Mouse (Mus musculus) forebrain, embryonic 11.5 days (tissue): ENCODE results near the gene Tes. TPM values are rescaled to one million over a fixed set of nuclear protein-coding genes. Genes with fewer than 3 reads are reported as not detected.

Source experiments
- ATAC-seq: fragments of 200-750 bp; cut with Nextera tagmentation; replicated peaks from 2 replicates; pipeline ENCODE4 v1.8.0; 2017; ENCODE audit warnings: moderate TSS enrichment; ENCODE audit not compliant: low FRiP score
- DNase-seq: peaks from one replicate; pipeline ENCODE4 v3.0.0-alpha.2; 2017; ENCODE audit warnings: low spot score
- H3K27ac ChIP-seq: fragments of 300-500 bp; sonication (generic); 2 replicates; pipeline ENCODE4 v1.5.1; 2014; ENCODE audit warnings: low read depth, low read length
- H3K27me3 ChIP-seq: fragments of 300-500 bp; sonication (generic); 2 replicates; pipeline ENCODE4 v1.6.1; 2014; ENCODE audit warnings: mild to moderate bottlenecking, low read length, mixed read lengths; ENCODE audit not compliant: control insufficient read depth, insufficient read depth
- H3K36me3 ChIP-seq: fragments of 300-500 bp; sonication (generic); 2 replicates; pipeline ENCODE4 v1.6.1; 2014; ENCODE audit warnings: mild to moderate bottlenecking, low read length, moderate library complexity, mixed read lengths; ENCODE audit not compliant: control insufficient read depth, insufficient read depth
- H3K4me1 ChIP-seq: fragments of 300-500 bp; sonication (generic); replicated peaks from 2 replicates; pipeline ENCODE4 v1.6.1; 2014; ENCODE audit warnings: low read length, mixed read lengths; ENCODE audit not compliant: control insufficient read depth, insufficient read depth
- H3K4me2 ChIP-seq: fragments of 300-500 bp; sonication (generic); 2 replicates; pipeline ENCODE4 v1.6.1; 2014; ENCODE audit warnings: low read depth, mild to moderate bottlenecking, low read length, moderate library complexity, mixed read lengths; ENCODE audit not compliant: severe bottlenecking
- H3K4me3 ChIP-seq: fragments of 300-500 bp; sonication (generic); 2 replicates; pipeline ENCODE4 v1.5.1; 2014; ENCODE audit warnings: low read depth, low read length
- H3K9ac ChIP-seq: fragments of 300-500 bp; sonication (generic); 2 replicates; pipeline ENCODE4 v1.6.1; 2014; ENCODE audit warnings: low read length
- H3K9me3 ChIP-seq: fragments of 300-500 bp; sonication (generic); 2 replicates; pipeline ENCODE4 v1.6.1; 2016; ENCODE audit warnings: low read length, mixed read lengths; ENCODE audit not compliant: control insufficient read depth
- WGBS: fragments of 180-500 bp; shearing (Covaris S2); extraction: QIAGEN DNeasy Blood & Tissue Kit; methylation state at CpG from one replicate; pipeline ENCODE4 v1.1.7; 2014; 5-methylcytosine and 5-hydroxymethylcytosine counted together
- polyA plus RNA-seq: library from polyadenylated mRNA; unstranded; fragments of >200 nt; fragmentation: Nextera tagmentation; extraction: Ambion mirVana; gene quantifications from 2 replicates; pipeline ENCODE4 v1.2.1, GENCODE M21; 2014

Tes gene
- polyA plus RNA-seq, 1 experiment from 2014 or later: 34.6 TPM

DNA sequence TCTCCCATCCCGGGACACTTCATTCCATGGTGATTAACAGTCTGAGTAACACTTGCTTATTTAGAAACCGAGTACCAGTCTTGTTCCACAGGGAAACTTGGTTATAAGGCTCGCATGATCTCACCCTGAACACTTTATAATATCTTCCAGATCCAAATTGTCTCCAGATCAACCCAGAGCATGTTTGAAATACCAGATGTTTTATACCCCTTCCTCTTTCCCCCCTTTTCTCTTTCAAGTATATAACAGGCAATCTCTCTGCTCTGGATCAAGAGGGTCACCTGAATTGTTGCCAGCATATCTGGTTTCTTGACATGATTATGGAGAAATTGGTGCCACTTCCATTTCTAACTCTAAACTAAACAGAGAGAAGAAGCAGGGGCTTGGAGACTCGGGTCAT is 17.3 kb downstream of the Tes start:
- Histone ChIP-seq H3K9ac (no peak overlapping the region), H3K27me3 (no peaks in the 10 kb centered on the region), H3K27ac (no peak overlapping the region), H3K36me3 (no peaks in the 10 kb centered on the region), H3K4me1 (peaks cover 3% of the 10 kb centered on the region; the same call in 1 of the 2 replicates), H3K4me2 (no peak overlapping the region), H3K4me3 (no peak overlapping the region), H3K9me3 (no peaks in the 10 kb centered on the region)
- ATAC-seq (no peak), DNase-seq (no peak)
- 81% methylated on average over 4 of the region's 4 CpGs for WGBS

DNA sequence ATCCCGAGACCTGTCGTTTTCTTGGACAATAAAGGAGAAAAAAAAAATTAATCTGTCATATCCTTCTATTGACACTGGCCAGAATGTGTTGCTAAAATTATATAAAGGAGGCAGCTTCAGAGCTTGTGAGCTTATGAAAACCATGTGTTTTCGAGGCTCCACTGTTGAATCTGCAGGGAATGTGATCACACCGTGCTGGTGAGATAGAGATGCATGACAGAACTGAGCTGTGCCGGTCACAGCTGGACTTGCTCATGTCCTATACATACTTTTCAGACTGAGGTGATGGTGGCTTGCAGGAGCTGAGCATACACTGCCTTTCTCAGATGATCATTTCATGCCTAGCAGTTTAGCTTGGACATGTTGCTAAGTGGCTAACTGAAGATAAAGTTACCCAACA is 17.9 kb downstream of the Tes start:
- no peak for DNase-seq
- 76% methylated on average over 5 of the region's 5 CpGs for WGBS
- no peaks in the 10 kb centered on the region for H3K36me3 ChIP-seq
- no peak overlapping the region for H3K4me3 ChIP-seq
- H3K4me1 ChIP-seq: peaks cover 1% of the 10 kb centered on the region; the same call in 1 of the 2 replicates
- H3K9ac ChIP-seq: no peak overlapping the region
- no peaks in the 10 kb centered on the region for H3K27me3 ChIP-seq
- H3K27ac ChIP-seq: no peak overlapping the region
- no peak for ATAC-seq
- no peaks in the 10 kb centered on the region for H3K9me3 ChIP-seq
- no peak overlapping the region for H3K4me2 ChIP-seq

DNA sequence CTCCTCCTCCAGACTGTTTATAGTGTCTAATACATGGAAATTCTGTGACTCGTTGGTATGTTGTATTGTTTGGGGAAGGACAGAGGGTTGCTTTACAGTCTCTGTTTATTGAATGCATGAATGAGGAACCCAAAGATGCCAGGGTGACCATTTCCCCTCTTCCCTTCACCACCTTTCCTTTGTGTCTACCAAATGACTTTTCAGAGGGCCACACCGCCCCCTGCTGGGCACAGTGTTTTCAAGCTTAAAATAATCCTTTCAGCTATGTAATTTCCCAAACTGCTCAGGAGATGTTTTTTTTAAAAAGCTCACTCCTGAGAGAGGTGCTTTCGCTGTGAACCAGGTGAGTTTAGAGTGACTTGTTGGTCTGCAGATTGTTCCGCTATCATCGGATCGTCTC is 22.5 kb downstream of the Tes start:
- Histone ChIP-seq H3K9ac (no peak overlapping the region), H3K27ac (no peak overlapping the region), H3K9me3 (no peaks in the 10 kb centered on the region), H3K36me3 (no peaks in the 10 kb centered on the region), H3K4me1 (no peaks in the 10 kb centered on the region), H3K27me3 (no peaks in the 10 kb centered on the region), H3K4me2 (no peak overlapping the region), H3K4me3 (no peak overlapping the region)
- WGBS: 67% methylated on average over 6 of the region's 6 CpGs
- peak; percentile 83 for DNase-seq
- no peak for ATAC-seq

DNA sequence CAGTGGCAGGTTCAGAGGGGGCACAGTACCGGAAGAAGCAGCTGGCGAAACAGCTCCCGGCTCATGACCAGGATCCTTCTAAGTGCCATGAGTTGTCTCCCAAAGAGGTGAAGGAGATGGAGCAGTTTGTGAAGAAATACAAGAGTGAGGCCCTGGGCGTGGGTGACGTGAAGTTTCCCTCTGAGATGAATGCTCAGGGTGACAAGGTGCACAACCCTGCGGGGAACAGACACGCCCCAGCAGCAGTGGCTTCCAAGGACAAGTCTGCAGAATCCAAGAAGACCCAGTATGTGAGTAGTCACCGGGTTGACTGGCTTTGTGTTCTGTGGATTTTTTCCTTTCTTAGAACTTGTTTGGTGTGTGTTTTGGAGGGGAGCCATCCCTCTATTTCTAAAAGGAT is 32.4 kb downstream of the Tes start:
- no peak overlapping the region for H3K9ac ChIP-seq
- WGBS: 89% methylated on average over 8 of the region's 8 CpGs
- no peaks in the 10 kb centered on the region for H3K36me3 ChIP-seq
- no peak overlapping the region for H3K27ac ChIP-seq
- no peaks in the 10 kb centered on the region for H3K9me3 ChIP-seq
- H3K4me2 ChIP-seq: no peak overlapping the region
- DNase-seq (no peak), ATAC-seq (no peak)
- H3K4me1 ChIP-seq: no peaks in the 10 kb centered on the region
- H3K4me3 ChIP-seq: no peak overlapping the region
- no peaks in the 10 kb centered on the region for H3K27me3 ChIP-seq

DNA sequence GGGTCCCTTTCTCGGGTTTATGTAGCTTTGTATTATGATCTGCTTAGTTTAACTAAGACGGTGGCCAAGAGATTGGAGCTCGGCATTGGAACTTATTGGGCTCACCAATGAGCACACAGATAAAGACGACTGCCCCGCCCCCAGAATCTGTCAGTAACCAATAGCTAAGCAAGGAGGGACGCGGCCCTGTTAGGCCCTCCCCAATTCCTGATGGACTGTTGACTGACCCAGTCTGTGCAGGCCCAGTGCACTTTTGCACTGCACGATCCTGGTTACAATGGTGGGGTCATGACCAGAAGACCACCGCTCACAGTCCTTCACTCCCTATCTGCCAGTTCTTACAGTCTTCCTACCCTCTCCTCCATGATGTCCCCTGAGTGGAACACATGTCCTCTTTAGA is 33.6 kb downstream of the Tes start:
- WGBS: 86% methylated on average over 9 of the region's 9 CpGs
- 0 out of 2 replicates have a peak, but pooled peaks have one; percentile 21 for ATAC-seq

DNA sequence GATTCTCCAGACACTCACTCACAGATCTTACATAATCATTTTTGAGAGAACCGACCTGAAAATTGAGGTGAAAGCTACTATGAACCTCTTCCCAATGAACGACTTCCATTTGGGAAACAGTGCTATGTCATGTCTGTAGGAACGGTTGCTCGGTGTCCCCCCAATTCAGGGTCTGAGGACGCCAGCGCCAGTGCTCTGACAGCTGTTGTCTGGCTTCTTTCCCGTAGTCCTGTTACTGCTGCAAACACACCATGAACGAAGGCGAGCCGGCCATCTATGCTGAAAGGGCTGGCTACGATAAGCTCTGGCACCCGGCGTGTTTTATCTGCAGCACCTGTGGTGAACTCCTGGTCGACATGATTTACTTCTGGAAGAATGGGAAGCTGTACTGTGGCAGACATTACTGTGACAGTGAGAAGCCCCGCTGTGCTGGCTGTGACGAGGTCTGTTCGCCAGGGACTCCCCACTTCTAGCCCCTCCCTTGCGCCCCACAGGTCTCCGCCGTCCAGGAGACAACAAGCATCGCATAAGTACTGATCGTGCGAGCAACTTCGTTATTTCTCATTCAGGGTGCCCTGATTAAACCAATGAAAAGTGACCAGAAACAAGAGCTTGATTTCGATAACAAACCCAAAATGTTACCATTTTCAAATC is 34.7 kb downstream of the Tes start:
- no peaks in the 10 kb centered on the region for H3K36me3 ChIP-seq
- 84% methylated on average over 25 of the region's 25 CpGs for WGBS

More for the DNA sequence above, 33.6 kb downstream of the Tes start:
- no peak overlapping the region for H3K9ac ChIP-seq
- H3K27me3 ChIP-seq: no peaks in the 10 kb centered on the region
- no peaks in the 10 kb centered on the region for H3K9me3 ChIP-seq
- no peaks in the 10 kb centered on the region for H3K4me1 ChIP-seq
- H3K4me3 ChIP-seq: no peak overlapping the region
- H3K4me2 ChIP-seq: no peak overlapping the region
- H3K27ac ChIP-seq: no peak overlapping the region
- DNase-seq: no peak
- H3K36me3 ChIP-seq: no peaks in the 10 kb centered on the region

DNA sequence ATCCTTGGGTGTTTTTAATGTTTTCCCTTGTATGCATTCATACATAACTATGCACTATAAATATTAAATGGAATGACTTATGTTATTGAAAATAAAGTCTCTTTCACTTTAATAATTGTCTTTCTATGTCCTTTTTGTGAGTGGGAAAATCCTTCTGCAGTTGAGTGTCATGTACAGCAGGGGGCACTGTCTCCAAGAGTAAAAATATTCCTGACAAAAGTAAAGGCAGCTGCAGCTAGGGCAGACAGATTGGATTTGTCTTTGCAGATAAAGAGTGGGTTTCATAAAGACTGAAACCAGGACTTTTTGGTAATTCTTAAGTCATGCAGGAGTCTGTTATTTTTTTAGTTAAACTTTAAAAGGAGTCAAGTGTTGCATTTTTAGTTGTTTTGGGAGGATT is 40.8 kb downstream of the Tes start:
- DNase-seq (peak; percentile 55), ATAC-seq (no peak)
- Histone ChIP-seq H3K4me1 (no peaks in the 10 kb centered on the region), H3K9me3 (no peaks in the 10 kb centered on the region), H3K4me2 (no peak overlapping the region), H3K27me3 (no peaks in the 10 kb centered on the region), H3K9ac (no peak overlapping the region), H3K4me3 (no peak overlapping the region), H3K27ac (no peak overlapping the region), H3K36me3 (no peaks in the 10 kb centered on the region)

More for the DNA sequence above, 34.7 kb downstream of the Tes start:
- Histone ChIP-seq H3K4me1 (no peaks in the 10 kb centered on the region), H3K4me2 (no peak overlapping the region), H3K9me3 (no peaks in the 10 kb centered on the region), H3K9ac (no peak overlapping the region), H3K27ac (no peak overlapping the region), H3K27me3 (no peaks in the 10 kb centered on the region), H3K4me3 (no peak overlapping the region)
- no peak for DNase-seq
- ATAC-seq: no peak

DNA sequence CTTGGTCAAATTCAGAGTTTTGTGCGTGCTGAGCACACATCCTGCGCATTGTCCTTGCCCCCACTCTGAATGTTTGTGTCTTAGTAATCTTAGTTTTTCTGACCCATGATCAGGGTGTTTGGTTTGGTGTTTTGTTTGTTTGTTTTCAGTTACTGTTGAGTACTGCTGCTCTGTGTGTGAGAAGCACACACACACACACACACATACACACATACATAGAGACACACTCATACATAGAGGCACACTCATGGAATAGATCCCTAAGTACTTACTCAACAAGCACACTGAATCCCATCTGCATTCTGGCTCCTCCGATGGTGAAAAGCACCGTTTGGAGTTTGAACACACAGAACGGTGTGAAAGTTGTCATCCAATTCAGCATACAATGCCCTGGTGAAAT is 41.5 kb downstream of the Tes start:
- WGBS: 97% methylated on average over 5 of the region's 5 CpGs

DNA sequence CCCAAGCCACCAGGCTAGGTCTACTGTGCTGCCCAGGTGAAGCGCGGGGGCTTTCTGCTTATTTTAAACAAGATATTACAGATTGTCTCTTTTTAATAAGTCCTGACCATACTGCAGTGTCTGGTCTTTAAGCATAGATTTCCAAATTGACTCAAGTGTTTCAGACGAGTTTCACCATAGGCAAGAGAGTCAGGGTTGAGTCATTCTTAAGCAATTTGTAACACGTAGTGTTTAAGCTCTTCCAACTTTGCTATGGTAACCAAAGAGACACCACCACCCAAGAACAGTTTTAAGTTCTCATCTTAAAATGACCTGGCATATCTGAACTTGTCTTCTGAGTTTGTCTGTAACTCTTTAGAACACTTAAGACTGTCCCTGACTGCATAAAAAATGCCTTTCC is 44.3 kb downstream of the Tes start:
- DNase-seq (no peak), ATAC-seq (no peak)
- H3K9me3 ChIP-seq: no peaks in the 10 kb centered on the region
- H3K27ac ChIP-seq: no peak overlapping the region
- WGBS: 88% methylated on average over 4 of the region's 4 CpGs
- H3K9ac ChIP-seq: no peak overlapping the region
- H3K4me3 ChIP-seq: no peak overlapping the region
- H3K36me3 ChIP-seq: no peaks in the 10 kb centered on the region
- no peak overlapping the region for H3K4me2 ChIP-seq
- no peaks in the 10 kb centered on the region for H3K4me1 ChIP-seq
- H3K27me3 ChIP-seq: no peaks in the 10 kb centered on the region

More for the DNA sequence above, 41.5 kb downstream of the Tes start:
- no peak overlapping the region for H3K27ac ChIP-seq
- no peaks in the 10 kb centered on the region for H3K27me3 ChIP-seq
- no peak overlapping the region for H3K4me3 ChIP-seq
- no peak for DNase-seq
- no peak; the same call in 1 of the 2 replicates for ATAC-seq
- H3K9me3 ChIP-seq: no peaks in the 10 kb centered on the region
- no peaks in the 10 kb centered on the region for H3K36me3 ChIP-seq
- H3K4me2 ChIP-seq: no peak overlapping the region
- no peaks in the 10 kb centered on the region for H3K4me1 ChIP-seq
- H3K9ac ChIP-seq: no peak overlapping the region
